Mouse (Mus musculus) CH12.LX (cell line): ENCODE data around the gene Gm4969.

ENCODE experiments used
- CTCF ChIP-seq, 2 experiments: IDR thresholded peaks in 1 of 2; conservative IDR thresholded peaks in 1 of 2; 2 replicates each; pipeline ENCODE4 v1.5.1; 2011 to 2012; ENCODE audit warnings: low read depth in 2 of 2, low read length in 2 of 2, improper control_type of control experiment in 1 of 2, inconsistent platforms in 1 of 2, mild to moderate bottlenecking in 1 of 2, moderate library complexity in 1 of 2
- EP300 ChIP-seq: IDR thresholded peaks from 2 replicates; pipeline ENCODE4 v1.6.1; 2011; ENCODE audit warnings: low read length, improper control_type of control experiment
- GABPA ChIP-seq: IDR thresholded peaks from 2 replicates; pipeline ENCODE4 v1.6.1; 2012; ENCODE audit warnings: low read depth, low read length, improper control_type of control experiment, inconsistent platforms; ENCODE audit not compliant: insufficient replicate concordance
- MAFK ChIP-seq: IDR thresholded peaks from 2 replicates; pipeline ENCODE4 v1.6.1; 2011; ENCODE audit warnings: low read length, improper control_type of control experiment; ENCODE audit not compliant: insufficient replicate concordance
- MYC ChIP-seq: IDR thresholded peaks from 2 replicates; pipeline ENCODE4 v1.6.1; 2011; ENCODE audit warnings: low read depth, mild to moderate bottlenecking, improper control_type of control experiment, low read length
- POLR2A ChIP-seq: IDR thresholded peaks from 2 replicates; pipeline ENCODE4 v1.6.1; 2011; ENCODE audit warnings: low read depth, mild to moderate bottlenecking, improper control_type of control experiment, low read length
- RAD21 ChIP-seq: IDR thresholded peaks from 2 replicates; pipeline ENCODE4 v1.6.1; 2011; ENCODE audit warnings: low read depth, mild to moderate bottlenecking, low read length, improper control_type of control experiment, moderate library complexity
- TCF12 ChIP-seq: IDR thresholded peaks from 2 replicates; pipeline ENCODE4 v1.6.1; 2014; ENCODE audit warnings: low read depth, mild to moderate bottlenecking, inconsistent platforms, low read length, improper control_type of control experiment
- UBTF ChIP-seq: IDR thresholded peaks from 2 replicates; pipeline ENCODE4 v1.6.1; 2012; ENCODE audit warnings: low read depth, mild to moderate bottlenecking, inconsistent platforms, low read length, improper control_type of control experiment, moderate library complexity
- USF1 ChIP-seq: IDR thresholded peaks from 2 replicates; pipeline ENCODE4 v1.6.1; 2014; ENCODE audit warnings: low read depth, mild to moderate bottlenecking, inconsistent platforms, low read length, improper control_type of control experiment
- ZKSCAN1 ChIP-seq: IDR thresholded peaks from 2 replicates; pipeline ENCODE4 v1.6.1; 2012; ENCODE audit warnings: low read depth, inconsistent platforms, low read length, improper control_type of control experiment, borderline replicate concordance

- TF ChIP-seq CTCF (conservative IDR thresholded peaks at IDR 0.05 in 1 of 2, IDR thresholded peaks at IDR 0.05 in 1 of 2; ENCODE audit: low read depth in 2 of 2, low read length in 2 of 2) (no peak), ZKSCAN1 (no peak), GABPA (no peak), UBTF (no peak), USF1 (no peak), RAD21 (no peak), POLR2A (no peak), TCF12 (no peak), MYC (no peak), EP300 (no peak), MAFK (no peak)
Measured at GRCm38 (mm10) chr7:19146793-19147192, 28.6 kb upstream of the Gm4969 start.
